Mouse (Mus musculus) heart, adult 2 months (tissue): Measurements from ENCODE around the gene Arhgef17. TPM values are rescaled to one million over a fixed set of nuclear protein-coding genes. Genes with fewer than 3 reads are reported as not detected.
A peak's percentile ranks its signal among the peaks of the same experiment; 100 is the strongest.
"Not testable (repeated sequence)": the region's sequence is repeated elsewhere in the genome, so short reads cannot be mapped to it uniquely, and the experiment has no call there.

Source experiments
- DNase-seq, 2 experiments: peaks; one replicate each; pipeline ENCODE4 v3.0.0; 2021
- H3K27ac ChIP-seq: fragments of 200-600 bp; 2 replicates; pipeline ENCODE4 v1.8.1; 2022
- H3K27me3 ChIP-seq: fragments of 200-500 bp; 2 replicates; pipeline ENCODE4 v1.6.1; 2012; ENCODE audit warnings: mild to moderate bottlenecking, low read length, inconsistent platforms, mixed read lengths; ENCODE audit not compliant: control insufficient read depth, insufficient read depth
- H3K36me3 ChIP-seq: fragments of 200-500 bp; 2 replicates; pipeline ENCODE4 v1.6.1; 2012; ENCODE audit warnings: low read length, inconsistent platforms; ENCODE audit not compliant: control insufficient read depth, insufficient read depth
- H3K4me1 ChIP-seq: fragments of 200-500 bp; 2 replicates; pipeline ENCODE4 v1.6.1; 2011; ENCODE audit warnings: low read length; ENCODE audit not compliant: control insufficient read depth, insufficient read depth
- H3K4me3 ChIP-seq: fragments of 200-600 bp; 2 replicates; pipeline ENCODE4 v1.8.1; 2022
- H3K79me2 ChIP-seq: fragments of 200-500 bp; replicated peaks from 2 replicates; pipeline ENCODE4 v1.6.1; 2012; ENCODE audit warnings: mild to moderate bottlenecking, inconsistent platforms, low read length, moderate library complexity, mixed read lengths; ENCODE audit not compliant: control insufficient read depth, insufficient read depth
- H3K9ac ChIP-seq: fragments of 200-500 bp; 2 replicates; pipeline ENCODE4 v1.6.1; 2012; ENCODE audit warnings: low read depth, mild to moderate bottlenecking, control low read depth, inconsistent platforms, low read length, mixed read lengths
- CTCF ChIP-seq: fragments of 200-600 bp; IDR thresholded peaks from 2 replicates; pipeline ENCODE4 v1.8.1; 2022; ENCODE audit warnings: antibody characterized with exemption, mild to moderate bottlenecking, moderate library complexity
- EP300 ChIP-seq: fragments of 200-500 bp; IDR thresholded peaks from 2 replicates; pipeline ENCODE4 v1.6.1; 2011; ENCODE audit warnings: low read depth, low read length, control low read depth; ENCODE audit not compliant: insufficient read depth
- POLR2A ChIP-seq: fragments of 200-500 bp; IDR thresholded peaks from 2 replicates; pipeline ENCODE4 v1.6.1; 2011; ENCODE audit warnings: mild to moderate bottlenecking, low read depth, low read length, control low read depth; ENCODE audit not compliant: insufficient read depth
- WGBS: fragments of 180-500 bp; shearing (Covaris S2); methylation state at CpG from one replicate; pipeline ENCODE4 v1.1.7; 2018; 5-methylcytosine and 5-hydroxymethylcytosine counted together
- intact Hi-C: fragments of 180-260 bp; cut with DNase I; formaldehyde crosslinking; loops from one replicate; pipeline ENCODE4 v1.15.1; 2025
- polyA plus RNA-seq: library from polyadenylated mRNA; depleted of rRNA; stranded (reverse); fragments of >200 nt; gene quantifications from 2 replicates; pipeline ENCODE4 v1.2.3, GENCODE M21; 2012
- total RNA-seq, 2 experiments: library from RNA; stranded (reverse); gene quantifications; 2 replicates each; pipeline ENCODE4 v1.2.3; 2021

The Arhgef17 gene
- total and polyA plus RNA-seq, 3 experiments = 23.4 to 28.4 (median 26.2) TPM

GRCm38 (mm10) chr7:100851481-100852356, 80.2 kb downstream of the Arhgef17 start:
- H3K4me3 ChIP-seq = no peak overlapping the region
- no peaks in the 10 kb centered on the region for H3K79me2 ChIP-seq
- no peaks in the 10 kb centered on the region for H3K27me3 ChIP-seq
- H3K9ac ChIP-seq = no peak overlapping the region
- H3K36me3 ChIP-seq = no peaks in the 10 kb centered on the region
- TF ChIP-seq EP300 = no peak
- H3K4me1 ChIP-seq = peaks cover 11% of the 10 kb centered on the region
- H3K27ac ChIP-seq = no peak overlapping the region
- DNase-seq = no peak
- 40% methylated on average over 9 of the region's 9 CpGs for WGBS
- intact Hi-C loops = no loop called here

GRCm38 (mm10) chr7:100849508-100849907, 82.4 kb downstream of the Arhgef17 start:
- Histone ChIP-seq H3K9ac (no peak overlapping the region), H3K27ac (no peak overlapping the region), H3K27me3 (no peaks in the 10 kb centered on the region), H3K4me3 (no peak overlapping the region), H3K79me2 (no peaks in the 10 kb centered on the region), H3K4me1 (peaks cover 17% of the 10 kb centered on the region), H3K36me3 (no peaks in the 10 kb centered on the region)
- TF ChIP-seq EP300 = no peak
- no peak for TF ChIP-seq CTCF
- TF ChIP-seq POLR2A = no peak
- DNase-seq = no peak
- 98% methylated on average over 2 of the region's 2 CpGs for WGBS
- intact Hi-C loops = loop anchor here (1.0 kb wide), 1 partner anchor 17 kb away; no protein-coding TSS in a partner anchor

GRCm38 (mm10) chr7:100848744-100849143, 83.2 kb downstream of the Arhgef17 start:
- peaks cover 15% of the 10 kb centered on the region for H3K4me1 ChIP-seq
- H3K4me3 ChIP-seq = no peak overlapping the region
- 42% methylated on average over 6 of the region's 6 CpGs for WGBS
- no peaks in the 10 kb centered on the region for H3K27me3 ChIP-seq
- no peak overlapping the region for H3K9ac ChIP-seq
- no peaks in the 10 kb centered on the region for H3K79me2 ChIP-seq
- peak; percentile 67 to 82 for DNase-seq
- H3K36me3 ChIP-seq = no peaks in the 10 kb centered on the region
- no peak overlapping the region for H3K27ac ChIP-seq
- intact Hi-C loops = loop anchor here (1.0 kb wide), 2 partner anchors 18 to 38 kb away; no protein-coding TSS in a partner anchor
- TF ChIP-seq POLR2A (no peak), EP300 (0 out of 2 replicates have a peak, but pooled peaks have one; percentile 32), CTCF (peak; percentile 93)

- TF ChIP-seq EP300 (no peak), POLR2A (no peak)
- intact Hi-C loops = no loop called here
- 96% methylated on average over 6 of the region's 6 CpGs for WGBS
- no peak for DNase-seq
- H3K27me3 ChIP-seq = no peaks in the 10 kb centered on the region
- no peak overlapping the region for H3K4me3 ChIP-seq
- no peak overlapping the region for H3K9ac ChIP-seq
- no peak overlapping the region for H3K27ac ChIP-seq
- H3K36me3 ChIP-seq = no peaks in the 10 kb centered on the region
- H3K79me2 ChIP-seq = no peaks in the 10 kb centered on the region
- H3K4me1 ChIP-seq = peaks cover 8% of the 10 kb centered on the region
These were observed 84.8 kb downstream of the Arhgef17 start for GRCm38 (mm10) chr7:100847131-100847530.

- H3K4me1 ChIP-seq, intact Hi-C loops, H3K4me3 ChIP-seq, H3K27ac ChIP-seq, H3K9ac ChIP-seq, H3K36me3 ChIP-seq, H3K27me3 ChIP-seq, H3K79me2 ChIP-seq: not testable (repeated sequence)
- DNase-seq = peak in 1 of 2 experiments; percentile 15
- WGBS = 63% methylated on average over 7 of the region's 7 CpGs
These were observed 85.9 kb downstream of the Arhgef17 start for GRCm38 (mm10) chr7:100846033-100846432.

- WGBS = 19% methylated on average over 1 of the region's 1 CpGs
- intact Hi-C loops = no loop called here
- H3K4me1 ChIP-seq = peaks cover 6% of the 10 kb centered on the region
- H3K79me2 ChIP-seq = no peaks in the 10 kb centered on the region
- no peaks in the 10 kb centered on the region for H3K27me3 ChIP-seq
- H3K4me3 ChIP-seq = no peak overlapping the region
- no peaks in the 10 kb centered on the region for H3K36me3 ChIP-seq
- H3K9ac ChIP-seq = no peak overlapping the region
- no peak for TF ChIP-seq CTCF
- TF ChIP-seq POLR2A = no peak
- peak; percentile 76; the same call in 1 of the 2 replicates for TF ChIP-seq EP300
- peak; percentile 39 to 73 for DNase-seq
- peak overlapping the region; percentile 44 for H3K27ac ChIP-seq
These were observed 86.5 kb downstream of the Arhgef17 start for GRCm38 (mm10) chr7:100845412-100845811.
